Mouse (Mus musculus): ENCODE measurements around the gene March1. TPM values are rescaled to one million over a fixed set of nuclear protein-coding genes. Genes with fewer than 3 reads are reported as not detected.

The March1 gene
- polyA plus RNA-seq, 2 experiments from 2014 or later, result 0.55 to 1.5 TPM

DNA sequence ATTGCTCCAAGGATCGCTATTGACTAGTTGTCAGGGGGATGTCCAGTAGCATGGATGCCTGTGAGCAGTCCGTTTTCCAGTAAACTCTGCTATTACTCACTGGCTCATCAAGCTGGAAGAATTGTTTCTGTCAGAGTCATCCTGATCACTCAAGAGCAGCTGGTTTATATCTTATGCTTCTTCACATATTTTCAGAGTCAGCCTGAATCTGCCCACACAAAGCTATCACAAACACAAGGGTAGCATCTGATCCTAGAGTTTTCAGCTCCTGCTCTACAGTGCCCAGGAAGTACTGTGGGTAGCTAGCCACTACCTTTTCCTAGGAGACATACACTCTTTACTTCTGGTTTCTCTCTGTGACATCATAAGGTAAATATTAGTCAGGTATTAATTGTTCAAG lies 405.1 kb downstream of the March1 start:
- ATAC-seq, result no peak

DNA sequence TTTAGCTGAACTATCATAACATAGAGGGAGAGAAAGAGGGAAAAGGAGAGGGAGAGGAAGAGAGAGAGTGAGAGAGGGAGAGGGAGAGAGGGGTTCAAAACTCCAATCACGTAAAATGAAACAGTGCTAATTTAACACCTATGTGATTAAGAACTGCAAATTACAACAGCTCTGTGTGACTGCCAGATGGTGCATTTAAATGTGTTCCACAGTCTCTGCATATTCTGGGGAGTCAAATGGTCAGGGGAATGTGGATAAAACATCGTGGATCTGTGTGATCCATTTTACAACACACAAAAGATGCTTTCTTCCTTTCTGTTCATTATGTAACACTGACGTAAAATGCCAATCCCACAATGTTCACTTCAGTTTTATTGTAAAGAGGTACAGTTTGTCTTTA lies 416.0 kb downstream of the March1 start:
- no peak for ATAC-seq

DNA sequence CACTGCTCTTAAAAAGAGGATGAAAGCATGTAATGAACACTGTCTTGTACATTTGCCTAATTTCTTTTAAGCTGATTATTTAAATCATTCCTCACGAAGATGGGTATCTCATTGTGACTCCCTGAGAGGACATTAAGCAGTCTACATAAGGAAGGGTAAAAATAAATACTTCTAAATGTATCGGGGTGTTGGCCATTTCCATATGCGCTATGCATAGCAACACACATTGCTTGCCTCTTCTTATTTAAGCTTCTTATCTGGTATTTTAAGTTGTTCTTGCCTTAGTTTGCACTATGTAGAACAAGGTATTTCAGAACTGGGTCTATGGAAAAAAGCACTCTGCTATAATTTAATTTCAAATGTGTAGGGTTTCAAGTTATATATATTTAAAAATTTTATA lies 416.7 kb downstream of the March1 start:
- no peak for ATAC-seq

GRCm38 (mm10) chr8:66094152-66094551 lies 476.5 kb downstream of the March1 start:
- no peak for ATAC-seq

DNA sequence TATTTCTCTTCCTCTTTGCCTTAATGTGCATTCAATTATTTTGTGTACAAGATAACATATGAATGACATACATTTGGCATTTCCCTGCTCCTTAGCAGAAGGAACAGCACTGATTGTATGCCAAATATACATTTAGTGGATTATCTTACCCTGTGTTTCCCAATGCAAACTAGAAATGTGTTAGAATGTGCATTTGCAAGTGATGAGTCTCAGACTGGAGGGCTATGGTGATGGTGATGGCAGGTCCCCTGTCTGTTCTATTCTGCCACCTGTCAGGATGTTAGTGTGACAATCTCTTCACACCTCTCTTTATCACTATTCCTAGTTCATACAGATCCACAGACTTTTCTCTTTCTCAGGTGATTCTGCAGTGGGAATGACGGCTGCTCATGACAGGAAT lies 480.4 kb downstream of the March1 start:
- ATAC-seq, result no peak

GRCm38 (mm10) chr8:66119294-66119693 lies 501.6 kb downstream of the March1 start:
- no peak for ATAC-seq

GRCm38 (mm10) chr8:66159648-66160047 lies 541.9 kb downstream of the March1 start:
- ATAC-seq, result no peak

DNA sequence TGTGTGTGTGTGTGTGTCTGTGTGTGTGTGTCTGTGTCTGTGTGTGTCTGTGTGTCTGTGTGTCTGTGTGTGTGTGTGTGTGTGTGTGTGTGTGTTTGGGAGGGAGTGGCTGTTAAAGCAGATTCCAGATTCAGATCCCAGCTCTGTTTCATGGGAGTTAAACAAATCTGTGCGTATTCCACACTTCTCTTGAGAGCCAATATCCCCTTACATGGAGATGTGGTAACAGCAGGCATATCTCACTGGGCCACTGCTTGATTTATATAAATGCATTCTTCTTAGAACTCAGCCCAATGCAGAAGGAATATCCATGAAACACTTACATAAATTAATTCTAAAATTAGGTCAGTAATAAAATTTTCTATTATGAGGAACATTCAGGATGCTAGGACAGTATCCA lies 549.1 kb downstream of the March1 start:
- ATAC-seq, result no peak

DNA sequence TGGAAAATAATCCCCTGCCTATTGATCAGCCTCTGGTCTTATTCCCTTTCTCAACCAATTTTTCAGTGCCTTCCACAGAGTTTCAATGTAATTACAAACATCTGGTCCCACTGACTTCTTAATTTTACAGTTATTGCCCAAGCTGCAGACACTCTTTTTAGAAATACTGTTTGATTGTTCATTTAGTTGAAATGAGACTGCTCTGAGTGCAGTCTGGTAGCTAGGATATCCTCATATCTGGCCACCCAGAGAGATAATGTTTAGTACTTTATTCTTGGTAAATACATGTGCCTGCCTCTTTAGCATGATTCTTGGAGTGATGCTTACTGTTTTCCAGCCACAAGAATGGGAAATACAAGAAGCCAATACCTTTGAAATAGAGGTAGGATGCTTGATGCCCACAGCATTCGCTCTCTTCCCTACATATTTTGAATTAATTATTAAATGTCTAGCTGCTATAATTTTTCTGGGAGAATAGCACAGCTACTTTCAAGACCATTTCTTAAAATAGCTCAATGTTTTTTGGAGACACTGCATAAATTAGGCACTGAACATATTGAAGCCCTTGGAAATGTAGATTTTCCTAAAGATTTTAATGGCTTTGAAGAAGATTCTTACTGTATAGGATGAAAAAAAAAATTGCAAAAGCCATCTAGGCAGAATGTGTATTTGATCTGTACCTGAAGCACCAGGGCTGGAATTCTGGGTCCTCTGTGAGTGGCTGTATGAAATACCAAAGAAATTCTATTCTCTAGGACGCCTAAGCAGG lies 549.9 kb downstream of the March1 start:
- ATAC-seq, result no peak

DNA sequence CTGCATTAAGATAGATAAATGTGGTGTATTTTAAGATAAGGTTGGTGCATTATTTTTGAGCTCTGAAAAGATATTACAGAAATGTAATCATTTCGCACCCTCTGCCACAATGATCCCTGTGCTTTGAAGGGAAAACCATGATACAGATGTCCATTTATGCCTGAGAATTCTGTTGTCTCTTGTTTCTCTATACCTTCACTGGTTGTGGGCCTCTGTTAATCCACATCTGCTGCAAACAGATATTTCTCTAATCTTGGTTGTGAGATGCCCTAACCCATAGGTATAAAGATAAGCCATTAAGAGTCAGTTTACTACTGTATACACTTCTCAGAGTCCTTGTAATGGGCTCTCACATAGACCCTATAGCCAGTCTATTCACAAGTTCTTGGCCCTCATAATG lies 561.6 kb downstream of the March1 start:
- no peak for ATAC-seq

DNA sequence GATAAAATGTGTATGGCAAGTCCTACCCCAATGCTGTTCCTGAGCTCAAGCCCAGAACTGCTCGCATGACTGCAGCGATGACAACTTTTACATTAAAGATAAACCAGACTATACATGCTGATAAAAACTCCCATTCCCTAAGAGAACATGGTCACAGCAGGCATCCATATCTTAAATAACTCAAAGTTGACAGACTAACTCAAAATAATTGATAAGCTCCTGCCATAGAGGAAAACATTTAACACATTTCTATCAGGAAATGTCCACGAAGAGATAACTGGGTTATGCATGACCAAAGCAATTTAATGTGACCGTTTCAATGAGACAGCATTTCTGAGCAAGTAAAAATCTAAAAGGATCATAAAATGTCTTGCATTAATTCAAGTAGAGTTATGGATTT lies 563.6 kb downstream of the March1 start:
- ATAC-seq, result no peak

DNA sequence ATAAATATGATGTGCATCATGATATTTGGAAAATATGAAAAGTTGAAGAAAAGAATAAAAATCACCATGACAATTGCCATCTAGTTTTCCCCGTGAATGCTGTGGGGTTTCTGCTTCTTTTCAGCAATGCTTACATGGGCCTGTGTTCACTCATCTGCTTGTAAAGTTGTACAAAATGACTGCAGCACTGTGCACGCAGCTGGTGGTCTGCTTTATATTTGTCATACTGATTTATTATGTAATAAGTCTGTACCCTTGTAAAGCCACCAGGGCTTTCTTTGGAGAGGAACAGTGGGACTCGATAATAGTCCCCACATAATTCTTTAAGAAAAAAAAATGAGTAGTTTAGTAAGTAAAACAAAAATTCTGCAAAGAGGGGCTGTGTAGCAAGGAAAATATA lies 564.6 kb downstream of the March1 start:
- no peak for ATAC-seq

- ATAC-seq, result no peak
Observed at GRCm38 (mm10) chr8:66183454-66183853, 565.8 kb downstream of the March1 start.

DNA sequence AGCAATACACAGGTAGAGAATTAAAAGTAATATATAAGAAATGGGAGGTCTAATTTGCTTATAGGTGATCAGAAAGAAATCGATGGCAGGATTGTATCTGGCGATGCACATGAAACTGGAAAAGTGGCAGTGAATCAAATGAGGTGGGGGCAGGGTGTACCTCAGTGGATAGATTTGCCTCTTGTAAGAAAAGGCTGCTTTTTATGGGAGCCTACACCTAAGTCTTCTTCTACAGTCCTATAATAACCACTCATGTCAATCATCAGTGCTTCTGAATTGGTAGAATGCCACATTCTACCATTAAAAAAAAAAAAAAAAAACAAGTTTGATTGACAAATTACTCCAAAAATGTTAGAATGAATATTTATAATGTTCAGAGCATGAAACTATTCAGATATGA lies 567.5 kb downstream of the March1 start:
- ATAC-seq, result no peak

DNA sequence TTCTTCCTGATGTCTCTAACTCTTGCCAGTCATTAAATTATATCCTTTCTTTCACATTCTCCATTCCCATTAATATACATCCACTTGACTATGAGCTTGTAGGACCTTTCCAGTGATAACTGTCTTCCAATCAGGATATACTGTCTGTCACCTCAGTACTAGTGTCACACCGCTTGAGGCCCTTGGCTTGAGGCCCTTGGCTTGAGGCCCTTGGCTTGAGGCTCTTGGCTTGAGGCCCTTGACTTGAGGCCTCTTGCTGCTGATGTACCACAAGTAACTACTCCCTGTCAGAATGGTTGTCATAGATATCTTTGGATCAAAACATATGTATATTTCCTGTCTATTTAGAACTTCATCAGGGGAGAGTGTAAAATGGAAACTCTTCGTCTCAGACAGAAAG lies 576.7 kb downstream of the March1 start:
- ATAC-seq, result no peak

DNA sequence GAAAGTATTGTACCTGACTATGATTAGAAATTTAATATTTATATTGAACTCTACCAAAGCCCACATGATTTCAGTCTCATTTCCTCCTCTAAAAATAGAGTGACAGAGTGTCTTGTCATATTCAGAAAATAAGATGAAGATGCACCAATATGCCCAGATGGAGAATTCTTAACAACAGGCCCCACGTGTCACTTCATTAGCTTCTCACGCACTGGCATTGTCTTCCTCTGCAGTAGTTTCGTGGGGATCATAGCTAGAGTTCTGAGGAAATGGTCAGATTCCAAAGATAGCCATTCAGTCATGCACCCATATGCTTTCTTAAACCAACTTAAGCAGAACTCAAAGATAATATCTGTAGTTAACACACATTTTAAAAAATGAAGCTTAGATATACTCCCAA lies 582.5 kb downstream of the March1 start:
- no peak for ATAC-seq

- no peak for ATAC-seq
Observed at GRCm38 (mm10) chr8:66203814-66204438, 586.2 kb downstream of the March1 start.

- ATAC-seq, result no peak
Observed at GRCm38 (mm10) chr8:66209553-66209952, 591.9 kb downstream of the March1 start.

DNA sequence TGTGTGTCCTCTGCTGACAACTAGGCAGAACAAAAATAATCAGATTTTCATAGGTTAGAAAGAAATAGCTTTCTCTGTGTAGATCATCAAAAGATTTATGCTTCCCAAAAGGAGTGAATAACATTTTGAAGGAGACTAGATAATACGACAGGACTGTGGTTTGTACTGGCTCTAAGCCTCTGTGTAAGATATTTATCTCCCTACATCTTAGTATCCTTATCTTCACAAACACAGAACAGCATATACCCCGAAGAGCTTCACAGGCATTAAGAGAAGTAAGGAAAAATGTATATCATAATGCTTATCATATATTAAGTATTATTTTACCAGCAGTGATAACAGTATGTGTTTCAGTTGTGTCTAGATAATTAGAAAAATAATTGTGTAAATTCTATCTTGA lies 592.6 kb downstream of the March1 start:
- ATAC-seq, result no peak

DNA sequence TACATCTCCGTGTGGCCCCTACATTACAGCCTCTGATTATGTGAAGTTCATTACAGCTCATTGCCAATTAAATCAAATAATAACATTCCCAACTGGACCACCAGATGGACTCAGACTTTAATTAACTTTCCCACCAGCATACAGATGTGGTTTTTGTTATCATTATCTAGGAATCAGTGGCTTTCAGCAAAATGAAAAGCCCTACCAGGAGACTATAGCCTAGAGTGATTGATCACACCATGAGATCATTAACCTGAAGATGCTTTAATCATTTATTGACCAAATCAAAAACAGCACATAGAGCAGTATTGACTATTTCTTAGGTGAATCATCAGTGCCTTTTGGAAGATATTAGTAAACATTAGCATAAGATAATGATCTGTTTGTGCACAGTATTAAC lies 602.3 kb downstream of the March1 start:
- ATAC-seq, result no peak

- ATAC-seq, result no peak
Observed at GRCm38 (mm10) chr8:66229931-66230330, 612.2 kb downstream of the March1 start.

DNA sequence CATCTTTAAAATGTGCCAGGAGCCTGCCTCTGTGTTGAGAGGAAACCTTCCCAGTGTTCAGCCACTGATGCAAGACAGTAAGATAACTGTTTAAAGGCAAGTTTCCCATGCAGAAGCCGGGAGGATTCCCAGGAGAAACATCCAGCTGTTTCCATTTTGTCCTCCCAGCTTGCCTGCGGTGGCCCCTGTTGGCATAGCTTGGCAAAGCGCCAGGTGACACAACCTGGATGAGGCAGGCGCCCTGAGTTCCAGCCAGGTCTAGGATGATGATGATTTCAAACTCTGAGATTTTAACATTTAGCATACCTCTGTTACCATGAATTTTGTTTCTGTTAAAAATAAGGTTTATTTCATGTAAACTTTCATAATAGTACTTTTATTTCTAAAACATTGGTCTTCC lies 651.8 kb downstream of the March1 start:
- ATAC-seq, result no peak

- no peak for ATAC-seq
Observed at GRCm38 (mm10) chr8:66270116-66270515, 652.4 kb downstream of the March1 start.

- no peak for ATAC-seq
Observed at GRCm38 (mm10) chr8:66317824-66318223, 700.1 kb downstream of the March1 start.
